Mouse (Mus musculus): Measurements from ENCODE around the gene Tmem184a.

DNA sequence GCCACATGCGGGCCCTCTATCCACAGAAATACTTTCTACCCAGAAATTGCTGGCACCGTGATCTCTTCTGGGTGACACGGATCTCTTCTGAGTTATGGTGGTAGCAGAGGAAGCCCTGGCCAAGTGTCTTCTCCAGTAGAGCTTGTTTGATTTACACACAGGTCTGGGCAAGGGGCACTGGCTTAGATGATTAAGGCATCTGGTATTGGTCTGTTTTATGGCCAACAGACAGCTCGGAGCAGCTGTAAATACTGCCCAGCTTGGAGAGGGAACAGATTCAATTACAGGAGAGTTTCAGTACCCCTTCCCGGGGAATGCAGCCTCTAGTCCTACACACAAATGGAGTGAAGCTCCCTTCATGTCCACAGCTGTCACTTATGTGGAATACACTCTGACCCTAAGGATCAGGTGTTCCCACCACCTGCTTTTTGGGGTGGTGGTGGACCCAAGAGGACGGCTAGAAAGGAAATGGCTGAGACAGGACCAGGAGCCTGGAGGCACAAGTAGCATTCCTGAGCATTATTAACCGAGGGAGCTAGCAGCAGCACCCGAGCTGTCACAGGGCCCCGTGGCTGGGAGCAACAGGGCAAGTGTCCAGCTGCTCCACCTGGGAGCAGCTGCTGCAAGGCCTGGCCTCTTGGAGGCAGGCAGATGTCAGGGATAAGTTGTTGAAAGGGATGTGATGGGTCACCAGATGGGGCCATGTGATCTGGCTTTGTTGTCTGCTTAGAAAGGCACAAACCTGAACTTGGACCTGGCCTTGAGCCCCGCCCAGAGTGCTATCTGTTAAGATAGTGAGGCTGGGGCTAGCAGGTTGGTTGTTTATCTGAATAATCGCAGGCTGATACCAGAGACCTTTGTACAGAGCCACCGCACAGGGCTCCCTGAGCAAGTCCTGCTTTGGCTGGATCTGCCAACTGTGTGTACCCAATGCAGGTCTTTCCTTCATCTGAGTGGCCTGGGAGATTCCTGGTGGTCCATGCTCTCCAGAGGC is 2.0 kb upstream of the Tmem184a start:
- no peak for TF ChIP-seq EP300 (optimal IDR thresholded peaks at IDR 0.05)
- TF ChIP-seq CTCF (IDR thresholded peaks at IDR 0.05; ENCODE audit: low read depth): no peak
